Mouse (Mus musculus): Measurements from ENCODE around the gene Hoxa9.

DNA sequence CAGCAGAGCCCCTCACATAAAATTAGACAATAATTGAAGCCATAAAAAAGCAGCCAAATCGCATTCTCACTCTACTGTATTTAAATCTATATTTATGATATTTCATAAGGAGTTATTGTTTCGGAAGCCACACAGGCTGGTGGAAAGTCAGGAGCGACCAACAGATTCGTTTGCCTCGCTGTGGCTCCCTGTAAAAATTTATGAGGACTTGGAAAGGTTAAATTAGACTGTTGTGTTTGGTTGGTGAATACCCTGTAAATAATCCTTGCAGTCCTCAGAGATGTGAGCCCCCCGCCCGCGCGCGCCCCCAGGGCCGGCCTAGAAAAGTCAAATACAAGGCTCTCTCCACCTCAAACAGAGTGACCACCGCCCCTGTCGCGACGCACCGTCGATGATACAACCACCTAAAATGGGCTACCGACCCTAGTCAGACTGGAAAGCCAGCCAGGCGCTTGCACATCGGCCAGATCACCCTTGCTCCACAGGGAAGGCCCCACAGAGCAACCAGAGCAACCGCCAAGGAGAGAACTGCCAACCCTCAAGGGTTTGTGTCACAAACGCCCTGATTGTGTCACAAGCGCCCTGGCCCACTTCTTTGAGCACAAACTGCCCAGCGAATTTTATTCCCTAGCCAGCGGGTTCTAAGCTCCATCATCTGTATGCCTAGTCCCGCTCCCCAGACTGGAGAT is 4.2 kb downstream of the Hoxa9 start:
- no peak for TF ChIP-seq POLR2A (IDR thresholded peaks at IDR 0.05; ENCODE audit: control insufficient read depth, low read depth, low read length)
- no peak for TF ChIP-seq CTCF (IDR thresholded peaks at IDR 0.05; ENCODE audit: control insufficient read depth, insufficient read depth, insufficient replicate concordance, low read depth, low read length)

Data from testis, adult 2 months (tissue).